Mouse (Mus musculus) forebrain, embryonic 14.5 days (tissue): ENCODE results near the gene Pcgf2. TPM values are rescaled to one million over a fixed set of nuclear protein-coding genes. Genes with fewer than 3 reads are reported as not detected.

Source experiments
- ATAC-seq: fragments of 200-750 bp; cut with Nextera tagmentation; 2 replicates; pipeline ENCODE4 v1.8.0; 2017; ENCODE audit warnings: mild to moderate bottlenecking, moderate library complexity
- DNase-seq: peaks from one replicate; pipeline ENCODE4 v3.0.0-alpha.2; 2015; ENCODE audit warnings: low spot score
- H3K27ac ChIP-seq: fragments of 300-500 bp; sonication (generic); 2 replicates; pipeline ENCODE4 v1.5.1; 2014; ENCODE audit warnings: low read depth, mild to moderate bottlenecking, control low read depth, low read length, moderate library complexity
- H3K27me3 ChIP-seq: fragments of 300-500 bp; sonication (generic); replicated peaks from 2 replicates; pipeline ENCODE4 v1.6.1; 2014; ENCODE audit warnings: low read length, control low read depth, mixed read lengths; ENCODE audit not compliant: control insufficient read depth, insufficient read depth
- H3K36me3 ChIP-seq: fragments of 300-500 bp; sonication (generic); 2 replicates; pipeline ENCODE4 v1.6.1; 2014; ENCODE audit warnings: low read length, control low read depth; ENCODE audit not compliant: control insufficient read depth, insufficient read depth
- H3K4me1 ChIP-seq: fragments of 300-500 bp; sonication (generic); 2 replicates; pipeline ENCODE4 v1.6.1; 2014; ENCODE audit warnings: antibody characterized with exemption, low read length, control low read depth; ENCODE audit not compliant: control insufficient read depth, insufficient read depth
- H3K4me2 ChIP-seq: fragments of 300-500 bp; sonication (generic); 2 replicates; pipeline ENCODE4 v1.6.1; 2014; ENCODE audit warnings: mild to moderate bottlenecking, control low read depth, low read length
- H3K4me3 ChIP-seq: fragments of 300-500 bp; sonication (generic); 2 replicates; pipeline ENCODE4 v1.5.1; 2014; ENCODE audit warnings: low read depth, low read length, control low read depth
- H3K9ac ChIP-seq: fragments of 300-500 bp; sonication (generic); 2 replicates; pipeline ENCODE4 v1.6.1; 2014; ENCODE audit warnings: mild to moderate bottlenecking, low read length, control low read depth, moderate library complexity
- H3K9me3 ChIP-seq: fragments of 300-500 bp; sonication (generic); replicated peaks from 2 replicates; pipeline ENCODE4 v1.6.1; 2016; ENCODE audit warnings: low read length, control low read depth, mixed read lengths; ENCODE audit not compliant: control insufficient read depth
- WGBS: fragments of 180-500 bp; shearing (Covaris S2); extraction: QIAGEN DNeasy Blood & Tissue Kit; methylation state at CpG from one replicate; pipeline ENCODE4 v1.1.7; 2014; 5-methylcytosine and 5-hydroxymethylcytosine counted together
- polyA plus RNA-seq: library from polyadenylated mRNA; unstranded; fragments of >200 nt; fragmentation: Nextera tagmentation; extraction: Ambion mirVana; gene quantifications from 2 replicates; pipeline ENCODE4 v1.2.1, GENCODE M21; 2014

Gene Pcgf2
- polyA plus RNA-seq, 1 experiment from 2014 or later, result 17.6 TPM

GRCm38 (mm10) chr11:97682504-97683055 lies 17.7 kb downstream of the Pcgf2 start:
- 73% methylated on average over 6 of the region's 6 CpGs for WGBS

GRCm38 (mm10) chr11:97680430-97680829 lies 19.9 kb downstream of the Pcgf2 start:
- DNase-seq, result peak; percentile 51
- H3K4me2 ChIP-seq, result no peak overlapping the region
- no peaks in the 10 kb centered on the region for H3K27me3 ChIP-seq
- H3K4me3 ChIP-seq, result no peak overlapping the region
- no peak overlapping the region; the same call in 1 of the 2 replicates for H3K9ac ChIP-seq
- no peaks in the 10 kb centered on the region for H3K9me3 ChIP-seq
- WGBS, result 57% methylated on average over 12 of the region's 12 CpGs
- H3K36me3 ChIP-seq, result peaks cover 61% of the 10 kb centered on the region
- H3K27ac ChIP-seq, result no peak overlapping the region
- ATAC-seq, result peak; percentile 58
- peaks cover 5% of the 10 kb centered on the region for H3K4me1 ChIP-seq

More at GRCm38 (mm10) chr11:97682504-97683055, 17.7 kb downstream of the Pcgf2 start:
- DNase-seq (no peak), ATAC-seq (no peak)
- Histone ChIP-seq H3K36me3 (peaks cover 44% of the 10 kb centered on the region), H3K9me3 (no peaks in the 10 kb centered on the region), H3K4me3 (no peak overlapping the region), H3K4me2 (no peak overlapping the region), H3K9ac (no peak overlapping the region), H3K4me1 (0 out of 2 replicates have a peak, but pooled peaks cover 3% of the 10 kb centered on the region), H3K27ac (no peak overlapping the region), H3K27me3 (no peaks in the 10 kb centered on the region)

- Histone ChIP-seq H3K27ac (no peak overlapping the region), H3K4me2 (no peak overlapping the region), H3K4me1 (peaks cover 5% of the 10 kb centered on the region), H3K9ac (peak overlapping the region; percentile 25; the same call in 1 of the 2 replicates), H3K36me3 (peaks cover 83% of the 10 kb centered on the region), H3K9me3 (no peaks in the 10 kb centered on the region), H3K27me3 (no peaks in the 10 kb centered on the region), H3K4me3 (no peak overlapping the region)
- peak; percentile 18; the same call in 1 of the 2 replicates for ATAC-seq
- WGBS, result 59% methylated on average over 15 of the region's 15 CpGs
- DNase-seq, result no peak
Measured at GRCm38 (mm10) chr11:97678301-97678700, 22.0 kb downstream of the Pcgf2 start.

- H3K27ac ChIP-seq, result peak overlapping the region; percentile 33; the same call in 1 of the 2 replicates
- H3K4me2 ChIP-seq, result no peak overlapping the region
- H3K9me3 ChIP-seq, result no peaks in the 10 kb centered on the region
- 0 out of 2 replicates have a peak, but pooled peaks have one; percentile 9 for ATAC-seq
- H3K27me3 ChIP-seq, result no peaks in the 10 kb centered on the region
- 45% methylated on average over 8 of the region's 8 CpGs for WGBS
- no peak overlapping the region for H3K4me3 ChIP-seq
- DNase-seq, result no peak
- H3K4me1 ChIP-seq, result peaks cover 5% of the 10 kb centered on the region
- peaks cover 87% of the 10 kb centered on the region for H3K36me3 ChIP-seq
- H3K9ac ChIP-seq, result peak overlapping the region; percentile 25; the same call in 1 of the 2 replicates
Measured at GRCm38 (mm10) chr11:97677842-97678241, 22.5 kb downstream of the Pcgf2 start.

- peaks cover 88% of the 10 kb centered on the region for H3K36me3 ChIP-seq
- H3K27ac ChIP-seq, result peak overlapping the region; percentile 33; the same call in 1 of the 2 replicates
- ATAC-seq (no peak), DNase-seq (peak; percentile 64)
- no peak overlapping the region for H3K9ac ChIP-seq
- 8% methylated on average over 15 of the region's 15 CpGs for whole genome bisulfite sequencing
- H3K4me1 ChIP-seq, result peaks cover 5% of the 10 kb centered on the region
- H3K4me2 ChIP-seq, result no peak overlapping the region
- H3K27me3 ChIP-seq, result no peaks in the 10 kb centered on the region
- H3K4me3 ChIP-seq, result no peak overlapping the region
- no peaks in the 10 kb centered on the region for H3K9me3 ChIP-seq
Measured at GRCm38 (mm10) chr11:97677381-97677780, 22.9 kb downstream of the Pcgf2 start.

- H3K4me1 ChIP-seq, result peaks cover 5% of the 10 kb centered on the region
- H3K27ac ChIP-seq, result no peak overlapping the region
- H3K27me3 ChIP-seq, result no peaks in the 10 kb centered on the region
- H3K36me3 ChIP-seq, result peaks cover 88% of the 10 kb centered on the region
- H3K4me2 ChIP-seq, result no peak overlapping the region
- H3K9me3 ChIP-seq, result no peaks in the 10 kb centered on the region
- no peak overlapping the region for H3K9ac ChIP-seq
- ATAC-seq (no peak), DNase-seq (no peak)
- no peak overlapping the region for H3K4me3 ChIP-seq
- 79% methylated on average over 15 of the region's 15 CpGs for WGBS
Measured at GRCm38 (mm10) chr11:97676050-97676754, 24.1 kb downstream of the Pcgf2 start.

GRCm38 (mm10) chr11:97673148-97673547 lies 27.1 kb downstream of the Pcgf2 start:
- Histone ChIP-seq H3K4me2 (no peak overlapping the region), H3K9me3 (no peaks in the 10 kb centered on the region), H3K36me3 (peaks cover 88% of the 10 kb centered on the region), H3K4me3 (no peak overlapping the region), H3K27me3 (no peaks in the 10 kb centered on the region), H3K9ac (no peak overlapping the region), H3K27ac (no peak overlapping the region), H3K4me1 (peaks cover 20% of the 10 kb centered on the region)
- ATAC-seq (no peak), DNase-seq (no peak)
- 81% methylated on average over 11 of the region's 11 CpGs for WGBS

- H3K36me3 ChIP-seq, result peaks cover 92% of the 10 kb centered on the region
Measured at GRCm38 (mm10) chr11:97671177-97671527, 29.1 kb downstream of the Pcgf2 start.

More at GRCm38 (mm10) chr11:97671177-97671527, 29.1 kb downstream of the Pcgf2 start:
- DNase-seq (no peak), ATAC-seq (no peak)
- H3K4me1 ChIP-seq, result peaks cover 15% of the 10 kb centered on the region
- H3K9me3 ChIP-seq, result no peaks in the 10 kb centered on the region
- H3K4me3 ChIP-seq, result no peak overlapping the region
- no peaks in the 10 kb centered on the region for H3K27me3 ChIP-seq
- 40% methylated on average over 2 of the region's 2 CpGs for whole genome bisulfite sequencing
- no peak overlapping the region for H3K27ac ChIP-seq
- H3K9ac ChIP-seq, result no peak overlapping the region
- no peak overlapping the region for H3K4me2 ChIP-seq
